In the genomic region with DNA sequence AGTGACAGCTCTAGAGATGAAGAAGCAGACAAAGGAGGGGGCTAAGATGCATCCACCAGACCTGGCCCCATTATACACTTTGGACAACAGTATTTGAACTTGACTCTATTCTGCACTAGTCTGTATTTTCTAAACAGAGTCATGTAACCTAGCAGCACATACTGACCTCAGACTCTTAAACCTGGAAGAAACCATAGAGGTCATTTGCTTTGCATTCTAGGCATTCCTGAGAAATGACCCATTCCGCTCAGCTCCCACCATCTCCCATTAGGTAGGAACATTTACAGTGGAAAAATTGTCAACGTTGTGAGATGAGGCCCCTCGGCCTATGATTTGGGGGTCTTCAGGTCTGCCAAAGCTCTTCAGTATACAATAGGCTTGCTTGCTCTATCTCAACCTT, we compare ENCODE assay signal across 28 mouse cellular contexts.
"Had no signal": no experiment of that assay in that cellular context is flagged by ENCODE, and none has a peak within 500 bp of the region (broad histone marks: within the 10 kb centered on the region; RNA-seq: fewer than 3 reads in every experiment).

No protein-coding gene starts in this region.

- H3K4me3 ChIP-seq: embryonic facial prominence, embryonic 10.5 days; embryonic facial prominence, embryonic 12.5 days; embryonic facial prominence, embryonic 13.5 days; embryonic facial prominence, embryonic 15.5 days; erythroblast, embryonic 14.5 days; forebrain, embryonic 10.5 days; forebrain, embryonic 12.5 days; forebrain, embryonic 13.5 days; forebrain, embryonic 15.5 days; gastrocnemius, adult 2 months; heart, adult 2 months; heart, embryonic 10.5 days had no signal

- H3K36me3 ChIP-seq: embryonic facial prominence, embryonic 10.5 days; embryonic facial prominence, embryonic 12.5 days; embryonic facial prominence, embryonic 13.5 days; embryonic facial prominence, embryonic 15.5 days; forebrain, embryonic 10.5 days; forebrain, embryonic 12.5 days; forebrain, embryonic 15.5 days had no signal

- H3K27me3 ChIP-seq: embryonic facial prominence, embryonic 12.5 days; embryonic facial prominence, embryonic 13.5 days; embryonic facial prominence, embryonic 15.5 days; forebrain, embryonic 12.5 days; forebrain, embryonic 13.5 days; forebrain, embryonic 15.5 days had no signal

- H3K9ac ChIP-seq: embryonic facial prominence, embryonic 12.5 days; embryonic facial prominence, embryonic 13.5 days; embryonic facial prominence, embryonic 15.5 days; forebrain, embryonic 12.5 days; forebrain, embryonic 13.5 days; forebrain, embryonic 15.5 days; forebrain, postnatal 0 days had no signal

- H3K9me3 ChIP-seq: embryonic facial prominence, embryonic 10.5 days; embryonic facial prominence, embryonic 12.5 days; embryonic facial prominence, embryonic 13.5 days; embryonic facial prominence, embryonic 15.5 days; forebrain, embryonic 10.5 days; forebrain, embryonic 12.5 days; forebrain, embryonic 13.5 days; forebrain, embryonic 15.5 days; heart, embryonic 10.5 days had no signal

- H3K4me2 ChIP-seq: embryonic facial prominence, embryonic 12.5 days; embryonic facial prominence, embryonic 13.5 days; embryonic facial prominence, embryonic 15.5 days; forebrain, embryonic 12.5 days; forebrain, embryonic 13.5 days; forebrain, embryonic 15.5 days had no signal

- ATAC-seq: forebrain, embryonic 13.5 days; forebrain, embryonic 14.5 days; forebrain, embryonic 15.5 days; forebrain, embryonic 16.5 days; forebrain, postnatal 0 days had no signal

- H3K27ac ChIP-seq: embryonic facial prominence, embryonic 10.5 days; embryonic facial prominence, embryonic 12.5 days; embryonic facial prominence, embryonic 13.5 days; embryonic facial prominence, embryonic 15.5 days; forebrain, embryonic 10.5 days; forebrain, embryonic 12.5 days; forebrain, embryonic 13.5 days; forebrain, embryonic 15.5 days; gastrocnemius, adult 2 months; heart, adult 2 months; heart, embryonic 10.5 days had no signal

- H3K4me1 ChIP-seq: embryonic facial prominence, embryonic 10.5 days; embryonic facial prominence, embryonic 12.5 days; forebrain, embryonic 10.5 days; forebrain, embryonic 12.5 days; forebrain, embryonic 13.5 days; forebrain, embryonic 15.5 days had no signal

- DNase-seq: cerebellum, adult 9-10 months; cerebellum, adult 9-11 months; cerebellum, postnatal 10 days; cerebellum, postnatal 14 days; cerebellum, postnatal 25 days; cerebellum, postnatal 36 days; embryo, embryonic 11 days; forebrain, postnatal 0 days; gastrocnemius, adult 2 months; gastrocnemius, postnatal 10 days; gastrocnemius, postnatal 14 days; gastrocnemius, postnatal 25 days; gastrocnemius, postnatal 36 days; heart, adult 11 months; heart, adult 18-20 months; heart, adult 2 months had no signal
